Mouse (Mus musculus) CH12.LX (cell line): ENCODE measurements around the gene Hfe2.

ENCODE experiments used
- BHLHE40 ChIP-seq: IDR thresholded peaks from 2 replicates; pipeline ENCODE4 v1.6.1; 2011; ENCODE audit warnings: mild to moderate bottlenecking, low read depth, low read length, improper control_type of control experiment
- HCFC1 ChIP-seq: IDR thresholded peaks from 2 replicates; pipeline ENCODE4 v1.6.1; 2012; ENCODE audit warnings: low read depth, mild to moderate bottlenecking, inconsistent platforms, low read length, improper control_type of control experiment
- JUN ChIP-seq: IDR thresholded peaks from 2 replicates; pipeline ENCODE4 v1.6.1; 2011; ENCODE audit warnings: low read depth, mild to moderate bottlenecking, low read length, improper control_type of control experiment, moderate library complexity; ENCODE audit not compliant: insufficient read depth
- POLR2AphosphoS2 ChIP-seq: IDR thresholded peaks from 2 replicates; pipeline ENCODE4 v1.6.1; 2011; ENCODE audit warnings: low read depth, low read length, improper control_type of control experiment

DNA sequence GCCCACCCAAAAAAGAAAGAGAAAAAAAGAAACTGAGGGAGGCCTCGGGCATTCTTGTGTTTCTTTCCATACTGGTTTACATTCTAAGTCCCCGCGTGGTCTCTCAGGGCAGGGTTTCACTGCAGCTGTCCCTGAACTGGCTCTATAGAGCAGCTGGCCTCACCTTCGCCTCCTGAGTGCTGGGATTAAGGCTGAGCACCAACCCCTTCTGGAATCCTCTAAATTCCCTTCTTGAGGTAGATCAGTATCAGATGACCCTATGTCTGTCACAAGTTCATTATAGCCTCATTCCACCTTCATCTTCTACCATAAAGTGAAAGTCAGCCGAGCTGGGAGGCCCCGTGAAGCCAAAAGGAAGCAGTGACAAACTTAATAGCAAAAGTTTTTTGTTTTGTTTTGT, 47.4 kb upstream of the Hfe2 start:
- TF ChIP-seq HCFC1 (no peak), POLR2AphosphoS2 (no peak), JUN (no peak), BHLHE40 (no peak)
